Mouse (Mus musculus) forebrain, postnatal 0 days (tissue): ENCODE results near the gene Rmi1. TPM values are rescaled to one million over a fixed set of nuclear protein-coding genes. Genes with fewer than 3 reads are reported as not detected.

Source experiments
- ATAC-seq: fragments of 200-750 bp; cut with Nextera tagmentation; 2 replicates; pipeline ENCODE4 v1.8.0; 2017; ENCODE audit warnings: mild to moderate bottlenecking, moderate library complexity
- DNase-seq: peaks from one replicate; pipeline ENCODE4 v3.0.0-alpha.2; 2015
- H3K27ac ChIP-seq: fragments of 300-500 bp; sonication (generic); 2 replicates; pipeline ENCODE4 v1.5.1; 2014; ENCODE audit warnings: low read depth, mild to moderate bottlenecking, antibody characterized with exemption, low read length, moderate library complexity, mixed read lengths
- H3K27me3 ChIP-seq: fragments of 300-500 bp; sonication (generic); 2 replicates; pipeline ENCODE4 v1.6.1; 2014; ENCODE audit warnings: mild to moderate bottlenecking, low read length, mixed read lengths; ENCODE audit not compliant: insufficient read depth
- H3K36me3 ChIP-seq: fragments of 300-500 bp; sonication (generic); 2 replicates; pipeline ENCODE4 v1.6.1; 2014; ENCODE audit warnings: mild to moderate bottlenecking, moderate library complexity; ENCODE audit not compliant: insufficient read depth
- H3K4me1 ChIP-seq: fragments of 300-500 bp; sonication (generic); 2 replicates; pipeline ENCODE4 v1.6.1; 2014; ENCODE audit warnings: antibody characterized with exemption; ENCODE audit not compliant: insufficient read depth
- H3K4me2 ChIP-seq: fragments of 300-500 bp; sonication (generic); 2 replicates; pipeline ENCODE4 v1.6.1; 2014; ENCODE audit warnings: low read depth, mild to moderate bottlenecking, moderate library complexity
- H3K4me3 ChIP-seq: fragments of 300-500 bp; sonication (generic); 2 replicates; pipeline ENCODE4 v1.5.1; 2014; ENCODE audit warnings: low read depth, low read length, mixed read lengths
- H3K9ac ChIP-seq: fragments of 300-500 bp; sonication (generic); 2 replicates; pipeline ENCODE4 v1.6.1; 2014; ENCODE audit warnings: mild to moderate bottlenecking
- H3K9me3 ChIP-seq: fragments of 300-500 bp; sonication (generic); 2 replicates; pipeline ENCODE4 v1.6.1; 2016; ENCODE audit warnings: low read length
- CTCF ChIP-seq: sonication (generic); IDR thresholded peaks from 2 replicates; pipeline ENCODE4 v1.5.1; 2016; ENCODE audit warnings: antibody characterized with exemption, control low read depth, low read depth
- WGBS: fragments of 180-500 bp; shearing (Covaris S2); extraction: QIAGEN DNeasy Blood & Tissue Kit; methylation state at CpG from one replicate; pipeline ENCODE4 v1.1.7; 2014; 5-methylcytosine and 5-hydroxymethylcytosine counted together
- polyA plus RNA-seq: library from polyadenylated mRNA; unstranded; fragments of >200 nt; fragmentation: Nextera tagmentation; extraction: Ambion mirVana; gene quantifications from 2 replicates; pipeline ENCODE4 v1.2.1, GENCODE M21; 2015
- total RNA-seq: library from RNA; depleted of rRNA; stranded (reverse); fragments of >200 nt; gene quantifications from 2 replicates; pipeline ENCODE4 v1.2.3, GENCODE M21; 2014

Gene Rmi1
- total and polyA plus RNA-seq, 2 experiments from 2014 or later: 18.7 to 20.8 TPM

DNA sequence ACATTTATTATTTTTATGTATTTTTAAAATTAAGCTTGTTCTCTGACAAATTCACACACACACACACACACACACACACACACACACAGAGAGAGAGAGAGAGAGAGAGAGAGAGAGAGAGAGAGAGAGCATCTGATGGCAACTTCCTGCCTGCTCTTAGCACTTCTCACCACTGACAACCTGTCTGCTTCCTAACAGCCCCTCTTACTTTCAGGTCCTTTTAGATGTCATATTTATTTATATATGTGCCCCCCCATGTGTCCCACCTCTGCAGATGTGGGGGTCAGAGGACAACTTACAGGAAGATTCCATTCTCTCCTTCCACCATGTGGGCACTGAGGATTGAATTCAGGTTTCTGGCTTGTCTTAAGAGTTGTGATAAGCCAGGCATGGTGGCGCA is 17.2 kb downstream of the Rmi1 start:
- no peak for DNase-seq
- no peak overlapping the region for H3K27ac ChIP-seq
- WGBS: 96% methylated on average over 1 of the region's 1 CpGs
- H3K4me2 ChIP-seq: no peak overlapping the region
- ATAC-seq: no peak
- H3K27me3 ChIP-seq: no peaks in the 10 kb centered on the region
- no peak for TF ChIP-seq CTCF
- no peaks in the 10 kb centered on the region for H3K9me3 ChIP-seq
- no peaks in the 10 kb centered on the region for H3K36me3 ChIP-seq
- no peaks in the 10 kb centered on the region for H3K4me1 ChIP-seq
- no peak overlapping the region for H3K4me3 ChIP-seq
- no peak overlapping the region for H3K9ac ChIP-seq

- H3K9me3 ChIP-seq: no peaks in the 10 kb centered on the region
- no peak for TF ChIP-seq CTCF
- H3K27ac ChIP-seq: no peak overlapping the region
- DNase-seq (no peak), ATAC-seq (no peak)
- H3K27me3 ChIP-seq: no peaks in the 10 kb centered on the region
- H3K9ac ChIP-seq: no peak overlapping the region
- no peaks in the 10 kb centered on the region for H3K36me3 ChIP-seq
- H3K4me2 ChIP-seq: no peak overlapping the region
- no peak overlapping the region for H3K4me3 ChIP-seq
- WGBS: 84% methylated on average over 4 of the region's 4 CpGs
- no peaks in the 10 kb centered on the region for H3K4me1 ChIP-seq
Observed at GRCm38 (mm10) chr13:58421026-58421425, 19.0 kb downstream of the Rmi1 start.

GRCm38 (mm10) chr13:58422242-58422641 is 20.2 kb downstream of the Rmi1 start:
- Histone ChIP-seq H3K4me1 (no peaks in the 10 kb centered on the region), H3K4me2 (no peak overlapping the region), H3K27ac (no peak overlapping the region), H3K9ac (no peak overlapping the region), H3K4me3 (no peak overlapping the region), H3K9me3 (no peaks in the 10 kb centered on the region), H3K27me3 (no peaks in the 10 kb centered on the region), H3K36me3 (no peaks in the 10 kb centered on the region)
- ATAC-seq: no peak
- DNase-seq: no peak
- TF ChIP-seq CTCF: no peak
- 92% methylated on average over 4 of the region's 4 CpGs for WGBS

GRCm38 (mm10) chr13:58423061-58423660 is 21.1 kb downstream of the Rmi1 start:
- Histone ChIP-seq H3K4me2 (no peak overlapping the region), H3K27ac (no peak overlapping the region), H3K27me3 (no peaks in the 10 kb centered on the region), H3K9me3 (no peaks in the 10 kb centered on the region), H3K9ac (no peak overlapping the region), H3K36me3 (no peaks in the 10 kb centered on the region), H3K4me1 (no peaks in the 10 kb centered on the region), H3K4me3 (no peak overlapping the region)
- DNase-seq (no peak), ATAC-seq (no peak)
- no peak for TF ChIP-seq CTCF
- 71% methylated on average over 10 of the region's 10 CpGs for WGBS

DNA sequence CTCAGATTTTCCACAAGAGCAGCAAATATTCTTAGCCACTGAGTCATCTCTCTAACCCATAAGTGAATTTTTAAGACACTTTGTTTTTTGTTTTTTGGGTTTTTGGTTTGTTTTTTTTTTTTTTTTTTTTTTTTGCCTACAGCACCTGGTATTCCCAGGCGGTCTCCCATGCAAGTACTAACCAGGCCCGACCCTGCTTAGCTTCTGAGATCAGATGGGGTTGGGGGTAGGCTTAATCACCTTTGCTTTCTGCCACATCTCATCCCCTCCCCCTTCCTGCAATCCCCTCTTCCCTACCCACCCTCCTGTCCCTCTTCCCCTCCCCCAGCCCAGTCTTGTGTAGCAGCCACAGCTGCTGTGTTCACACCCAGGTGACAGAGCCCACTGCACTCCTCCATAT is 37.7 kb downstream of the Rmi1 start:
- Histone ChIP-seq H3K4me1 (no peaks in the 10 kb centered on the region), H3K27me3 (no peaks in the 10 kb centered on the region), H3K36me3 (no peaks in the 10 kb centered on the region), H3K9me3 (no peaks in the 10 kb centered on the region), H3K4me3 (no peak overlapping the region), H3K4me2 (no peak overlapping the region), H3K9ac (no peak overlapping the region), H3K27ac (no peak overlapping the region)
- DNase-seq: no peak
- no peak for ATAC-seq
- WGBS: 74% methylated on average over 2 of the region's 2 CpGs
- TF ChIP-seq CTCF: no peak

GRCm38 (mm10) chr13:58443326-58443725 is 41.3 kb downstream of the Rmi1 start:
- Histone ChIP-seq H3K4me3 (no peak overlapping the region), H3K9me3 (no peaks in the 10 kb centered on the region), H3K27ac (no peak overlapping the region), H3K9ac (no peak overlapping the region), H3K27me3 (no peaks in the 10 kb centered on the region), H3K4me2 (no peak overlapping the region), H3K36me3 (no peaks in the 10 kb centered on the region), H3K4me1 (no peaks in the 10 kb centered on the region)
- ATAC-seq: peak; percentile 43; the same call in 1 of the 2 replicates
- no peak for TF ChIP-seq CTCF
- no peak for DNase-seq
- WGBS: 62% methylated on average over 4 of the region's 4 CpGs

GRCm38 (mm10) chr13:58443787-58444186 is 41.7 kb downstream of the Rmi1 start:
- ATAC-seq (no peak), DNase-seq (no peak)
- no peak overlapping the region for H3K4me3 ChIP-seq
- H3K4me1 ChIP-seq: no peaks in the 10 kb centered on the region
- 68% methylated on average over 7 of the region's 7 CpGs for WGBS
- H3K4me2 ChIP-seq: no peak overlapping the region
- no peaks in the 10 kb centered on the region for H3K36me3 ChIP-seq
- H3K27ac ChIP-seq: no peak overlapping the region
- H3K9ac ChIP-seq: no peak overlapping the region
- no peak for TF ChIP-seq CTCF
- no peaks in the 10 kb centered on the region for H3K9me3 ChIP-seq
- no peaks in the 10 kb centered on the region for H3K27me3 ChIP-seq
